Mouse (Mus musculus) bone marrow macrophage, adult 2 months (primary cell): Measurements from ENCODE around the gene Snx18. TPM values are rescaled to one million over a fixed set of nuclear protein-coding genes. Genes with fewer than 3 reads are reported as not detected.

ENCODE experiments used
- H3K27ac ChIP-seq: 2 replicates; pipeline ENCODE4 v1.5.1; 2012; ENCODE audit warnings: low read depth, low read length; ENCODE audit not compliant: insufficient read depth
- H3K4me1 ChIP-seq: 2 replicates; pipeline ENCODE4 v1.6.1; 2012; ENCODE audit warnings: low read length; ENCODE audit not compliant: control insufficient read depth, insufficient read depth
- H3K4me3 ChIP-seq: 2 replicates; pipeline ENCODE4 v1.5.1; 2012; ENCODE audit warnings: mild to moderate bottlenecking, low read length, moderate library complexity; ENCODE audit not compliant: insufficient read depth
- CTCF ChIP-seq: IDR thresholded peaks from 2 replicates; pipeline ENCODE4 v1.5.1; 2012; ENCODE audit warnings: low read depth, mild to moderate bottlenecking, low read length, moderate library complexity
- POLR2A ChIP-seq: IDR thresholded peaks from 2 replicates; pipeline ENCODE4 v1.6.1; 2012; ENCODE audit warnings: mild to moderate bottlenecking, low read depth, low read length, borderline replicate concordance
- polyA plus RNA-seq: library from polyadenylated mRNA; stranded (reverse); fragments of >200 nt; gene quantifications from 2 replicates; pipeline ENCODE4 v1.2.4, GENCODE M21; 2012; ENCODE audit not compliant: missing spikeins, insufficient read depth, insufficient read length

The Snx18 gene
- polyA plus RNA-seq, 1 experiment: 27.1 TPM

GRCm38 (mm10) chr13:113599701-113600530 lies 18.4 kb downstream of the Snx18 start:
- Histone ChIP-seq H3K27ac (peak overlapping the region; percentile 91), H3K4me1 (peaks cover 60% of the 10 kb centered on the region), H3K4me3 (no peak overlapping the region)
- TF ChIP-seq CTCF (no peak), POLR2A (no peak)

DNA sequence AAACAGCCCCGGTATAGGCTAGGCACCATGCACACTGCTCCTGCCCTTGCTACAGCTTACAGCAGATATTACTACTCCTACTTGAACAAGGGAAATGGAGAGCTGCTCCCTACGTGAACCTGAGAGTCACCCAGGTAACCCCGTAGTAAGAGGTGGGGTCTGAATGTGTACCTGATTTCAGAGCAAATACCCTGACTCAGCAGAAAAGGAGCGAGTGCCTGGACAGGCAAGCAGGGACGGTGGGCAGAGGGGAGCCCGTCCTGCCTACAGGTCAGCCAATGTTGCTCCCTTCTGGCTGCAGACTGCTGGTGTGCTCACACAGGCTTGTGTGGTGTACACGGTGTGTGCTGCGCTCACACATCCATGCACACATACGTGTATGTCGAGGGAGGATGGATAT lies 20.7 kb downstream of the Snx18 start:
- TF ChIP-seq CTCF: no peak
- no peak for TF ChIP-seq POLR2A
- no peak overlapping the region for H3K4me3 ChIP-seq
- peaks cover 52% of the 10 kb centered on the region for H3K4me1 ChIP-seq
- H3K27ac ChIP-seq: no peak overlapping the region

DNA sequence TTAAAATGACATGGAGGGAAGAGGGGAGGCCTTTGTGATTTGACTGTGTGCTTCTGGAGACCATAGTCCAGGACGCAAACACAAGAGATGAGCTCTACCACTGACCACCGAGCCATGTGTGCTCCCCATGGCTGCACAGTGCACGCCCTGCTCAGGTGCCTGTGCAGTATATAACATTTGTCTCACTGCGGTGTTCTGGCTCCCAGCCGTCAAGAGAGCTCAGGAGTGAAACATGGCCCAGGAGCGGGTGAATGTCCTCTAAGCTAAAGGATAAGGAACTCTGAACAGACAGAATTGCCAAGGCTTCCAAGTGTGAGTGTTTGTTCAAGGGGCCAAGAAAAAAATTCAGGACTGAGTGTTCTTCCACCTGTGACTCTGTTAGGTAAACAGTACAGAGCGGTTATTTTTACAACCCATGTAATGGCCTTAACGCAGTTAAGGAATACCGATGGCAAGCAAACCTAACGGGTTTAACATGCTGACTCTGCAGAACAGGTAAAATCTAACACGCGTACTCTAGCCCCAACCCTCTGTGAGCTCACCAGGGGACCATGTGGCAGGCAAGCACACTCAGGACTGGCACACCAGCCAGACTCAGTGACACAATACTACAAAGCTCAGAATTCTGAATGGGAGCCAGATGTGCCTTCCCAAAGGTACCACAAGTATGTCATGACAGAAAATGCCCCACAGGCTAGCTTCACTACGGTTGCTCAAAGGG lies 21.4 kb downstream of the Snx18 start:
- H3K4me1 ChIP-seq: peaks cover 53% of the 10 kb centered on the region
- no peak overlapping the region for H3K27ac ChIP-seq
- no peak for TF ChIP-seq CTCF
- TF ChIP-seq POLR2A: no peak
- no peak overlapping the region for H3K4me3 ChIP-seq

DNA sequence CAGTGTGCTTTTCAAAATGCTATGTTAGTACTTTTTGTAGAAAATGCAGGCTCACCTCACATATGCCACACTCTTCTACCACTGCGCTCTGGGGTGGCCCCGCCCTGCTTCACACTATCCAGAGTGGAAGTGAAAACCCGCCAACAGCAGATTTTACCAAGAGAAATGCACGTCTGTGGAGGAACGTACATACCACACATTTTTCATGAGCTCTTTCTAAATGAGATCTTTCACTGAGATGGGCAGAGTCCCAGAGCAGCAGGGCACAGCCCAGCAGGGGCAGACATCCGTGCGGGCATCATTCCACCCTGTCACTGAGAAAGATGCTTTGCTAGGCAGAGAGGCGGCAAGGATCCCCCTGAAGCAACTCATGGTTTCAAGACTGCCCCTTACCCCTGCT lies 22.4 kb downstream of the Snx18 start:
- Histone ChIP-seq H3K4me1 (peaks cover 51% of the 10 kb centered on the region), H3K27ac (no peak overlapping the region), H3K4me3 (no peak overlapping the region)
- no peak for TF ChIP-seq CTCF
- TF ChIP-seq POLR2A: no peak

- no peak for TF ChIP-seq CTCF
- no peak for TF ChIP-seq POLR2A
Measured at GRCm38 (mm10) chr13:113595219-113595618, 23.1 kb downstream of the Snx18 start.

DNA sequence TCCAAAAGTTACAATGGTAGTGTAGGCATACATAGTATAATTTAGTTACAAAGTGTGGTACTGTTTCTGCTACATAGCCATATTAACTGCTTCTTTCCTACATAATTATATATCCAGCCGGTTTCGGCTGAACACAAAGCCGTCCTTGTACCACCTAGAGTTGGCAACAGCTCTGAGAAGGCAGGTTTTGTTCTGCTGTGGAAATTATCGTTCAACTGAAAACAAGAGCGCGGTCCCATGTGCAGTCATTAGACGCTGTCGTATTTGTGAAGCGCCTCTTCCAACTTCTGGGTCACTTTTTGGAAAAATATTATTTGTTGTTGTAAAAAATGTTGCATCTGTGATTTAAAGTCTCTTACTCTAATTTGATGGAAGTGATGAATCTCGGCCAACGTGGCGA lies 24.0 kb downstream of the Snx18 start:
- Histone ChIP-seq H3K4me3 (no peak overlapping the region), H3K4me1 (peaks cover 50% of the 10 kb centered on the region), H3K27ac (no peak overlapping the region)
- no peak for TF ChIP-seq POLR2A
- TF ChIP-seq CTCF: no peak

More at GRCm38 (mm10) chr13:113595219-113595618, 23.1 kb downstream of the Snx18 start:
- peaks cover 53% of the 10 kb centered on the region for H3K4me1 ChIP-seq
- H3K27ac ChIP-seq: no peak overlapping the region
- no peak overlapping the region for H3K4me3 ChIP-seq

DNA sequence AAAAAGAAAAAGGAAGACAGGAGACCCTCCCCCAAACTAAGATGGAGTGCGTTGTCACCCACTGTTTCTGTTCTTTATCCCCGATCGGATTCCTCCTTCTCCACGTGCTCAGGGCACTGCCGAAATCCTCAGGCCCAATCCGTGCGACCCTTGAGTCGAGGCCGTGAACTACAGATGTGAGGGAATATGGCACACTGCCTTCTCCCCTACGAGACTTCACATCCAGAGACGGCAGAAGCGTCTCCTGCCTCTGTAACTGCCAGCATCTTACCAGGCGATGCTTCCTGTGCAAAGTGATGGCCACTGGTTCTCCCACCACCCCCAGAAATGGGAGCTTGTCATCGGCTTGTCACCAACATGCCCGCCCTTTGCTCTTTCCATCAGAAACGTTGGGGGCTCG lies 24.7 kb downstream of the Snx18 start:
- TF ChIP-seq POLR2A (no peak), CTCF (no peak)
- Histone ChIP-seq H3K4me3 (no peak overlapping the region), H3K27ac (no peak overlapping the region), H3K4me1 (peaks cover 52% of the 10 kb centered on the region)

DNA sequence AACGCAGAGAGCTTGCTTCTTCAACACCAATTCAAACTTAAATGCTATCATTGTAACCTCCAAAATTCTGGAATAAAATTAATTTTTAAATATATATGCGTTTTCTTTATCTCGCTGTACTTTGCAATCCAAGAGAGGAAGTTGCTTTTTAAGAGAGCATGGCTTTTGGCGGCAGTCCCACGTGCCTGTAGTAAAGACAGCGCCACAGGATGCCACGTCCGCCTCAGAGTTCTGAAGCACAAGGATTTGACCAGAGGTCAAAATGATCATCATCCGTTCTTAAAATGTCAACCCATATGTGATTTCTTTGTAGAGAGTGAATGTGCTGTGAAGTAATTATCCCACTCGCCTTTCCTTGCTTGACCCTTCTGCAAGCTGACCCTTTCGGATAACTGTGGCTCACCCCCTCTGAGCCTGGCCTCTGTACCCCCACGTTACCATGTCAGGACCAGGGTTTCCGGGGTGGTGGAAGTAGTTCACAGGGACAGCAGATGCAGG lies 25.6 kb downstream of the Snx18 start:
- Histone ChIP-seq H3K4me1 (peaks cover 52% of the 10 kb centered on the region), H3K27ac (peak overlapping the region; percentile 17; the same call in 1 of the 2 replicates), H3K4me3 (no peak overlapping the region)
- TF ChIP-seq CTCF (no peak), POLR2A (no peak)

GRCm38 (mm10) chr13:113591336-113591735 lies 27.0 kb downstream of the Snx18 start:
- no peak overlapping the region for H3K4me3 ChIP-seq
- H3K4me1 ChIP-seq: peaks cover 45% of the 10 kb centered on the region
- peak overlapping the region; percentile 85 for H3K27ac ChIP-seq
- TF ChIP-seq POLR2A: no peak
- no peak for TF ChIP-seq CTCF

DNA sequence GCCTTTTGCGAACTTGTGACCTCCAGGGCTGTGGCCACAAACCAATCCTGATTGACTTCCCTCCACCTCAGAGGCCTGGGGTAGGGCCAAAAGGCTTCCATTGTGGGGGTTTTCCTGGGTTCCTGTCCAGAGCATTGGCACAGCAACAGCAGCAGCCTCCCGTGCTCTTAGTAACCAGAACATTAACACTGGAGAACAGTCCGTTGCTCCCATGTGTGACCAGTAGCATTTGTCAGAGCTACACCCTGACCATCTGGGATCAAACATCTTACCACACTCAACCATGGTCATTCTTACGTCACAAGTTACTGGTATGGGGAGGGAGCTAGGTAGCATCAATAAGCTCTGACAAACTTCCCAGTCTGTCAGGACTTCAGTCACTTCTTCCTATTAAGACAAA lies 28.1 kb downstream of the Snx18 start:
- peaks cover 40% of the 10 kb centered on the region for H3K4me1 ChIP-seq
- no peak overlapping the region for H3K4me3 ChIP-seq
- peak overlapping the region; percentile 85 for H3K27ac ChIP-seq
- TF ChIP-seq POLR2A (no peak), CTCF (no peak)
